Mouse (Mus musculus): ENCODE measurements around the gene Palm3.

Palm3 gene

DNA sequence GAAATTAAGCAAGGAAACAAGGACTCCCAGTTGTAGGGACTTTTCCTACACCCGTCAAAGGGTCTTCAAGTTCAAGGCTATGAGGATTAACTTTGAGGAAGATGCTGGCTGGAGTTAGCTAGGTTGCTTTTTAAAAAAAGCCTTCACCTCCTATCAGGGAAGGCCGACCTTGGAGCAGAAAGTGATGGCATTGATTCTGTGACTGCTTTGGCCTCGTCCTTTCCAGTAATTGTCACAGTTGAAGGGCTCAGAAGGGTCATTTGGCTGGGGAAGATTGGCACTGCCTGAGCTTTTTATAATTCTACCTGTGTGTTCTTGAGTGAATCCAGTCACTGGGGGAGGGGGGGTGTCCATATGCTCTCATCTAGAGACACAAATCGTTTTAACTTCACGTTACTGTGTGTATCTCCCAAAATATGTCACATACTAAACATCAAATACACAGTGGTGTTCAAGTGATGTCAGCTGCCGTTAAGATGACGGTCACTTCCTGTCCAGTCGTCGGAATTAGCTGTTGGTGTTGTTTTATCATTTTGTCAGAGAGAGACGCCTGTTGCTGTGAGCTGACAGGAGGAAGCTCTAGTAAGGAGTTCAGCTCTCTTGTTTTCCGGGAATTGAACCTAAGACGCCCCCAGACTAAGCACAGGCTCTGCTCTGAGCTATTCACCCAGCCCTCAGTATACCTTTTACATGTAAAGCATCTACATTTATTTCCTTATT lies 47.2 kb downstream of the Palm3 start:
- DNase-seq: no peak

DNA sequence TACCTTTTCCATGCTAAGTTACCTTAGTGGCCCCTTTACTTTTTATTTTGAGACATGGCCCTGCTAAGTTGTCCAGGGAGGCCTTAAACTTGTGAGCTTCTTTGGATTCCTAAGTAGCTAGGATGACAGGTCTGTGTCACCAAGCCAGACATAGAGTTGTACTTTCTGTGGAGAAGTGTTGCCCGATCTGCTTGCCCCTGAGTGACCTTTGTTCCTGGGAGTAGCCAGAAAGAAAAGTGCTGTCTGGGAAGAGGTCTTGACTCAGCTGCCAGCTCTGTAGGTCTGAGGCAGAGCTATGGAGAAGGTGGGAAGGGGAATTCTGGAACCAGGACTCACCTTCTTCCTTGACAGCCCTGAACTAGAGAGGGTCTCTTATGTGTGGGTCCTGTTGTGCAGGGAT lies 47.9 kb downstream of the Palm3 start:
- DNase-seq: no peak

DNA sequence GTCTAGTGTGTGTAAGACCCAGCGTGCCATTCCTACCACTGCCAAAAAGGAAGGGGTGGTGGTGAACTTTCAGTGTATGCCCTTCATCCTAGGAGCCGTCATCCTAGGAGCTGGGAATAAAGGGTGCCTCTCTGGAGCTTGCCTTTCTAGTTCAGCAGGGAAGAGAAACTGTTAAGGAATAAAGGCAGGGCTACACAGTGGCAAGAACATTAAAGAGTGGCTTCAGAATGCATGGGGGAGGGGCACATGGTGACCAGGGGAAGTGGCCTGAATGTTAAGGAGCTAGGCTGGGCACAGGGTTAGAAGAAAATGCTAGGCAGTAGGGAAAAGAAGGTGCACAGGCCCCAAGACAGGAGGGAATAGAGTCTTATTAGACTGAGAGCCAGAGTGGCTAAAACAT lies 48.5 kb downstream of the Palm3 start:
- DNase-seq: no peak

DNA sequence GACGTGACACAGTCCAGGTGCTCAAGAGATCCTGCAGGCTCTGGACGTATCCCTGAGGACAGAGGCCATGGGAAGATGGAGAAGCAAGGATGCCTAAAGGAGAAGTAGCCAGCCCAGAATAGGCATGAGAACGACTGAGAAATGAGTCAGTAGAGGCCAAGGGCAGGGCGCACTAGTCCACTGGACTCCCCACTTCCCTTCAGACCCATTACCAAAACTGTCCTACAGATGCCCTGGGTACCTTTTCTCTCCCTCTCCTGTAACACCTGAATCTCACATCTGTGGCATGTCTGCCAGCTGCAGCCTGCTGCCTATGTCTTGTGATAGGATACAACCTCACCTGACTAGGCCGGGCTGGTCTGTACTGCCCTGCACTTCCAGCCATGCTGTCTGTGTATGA lies 49.0 kb downstream of the Palm3 start:
- DNase-seq: no peak

DNA sequence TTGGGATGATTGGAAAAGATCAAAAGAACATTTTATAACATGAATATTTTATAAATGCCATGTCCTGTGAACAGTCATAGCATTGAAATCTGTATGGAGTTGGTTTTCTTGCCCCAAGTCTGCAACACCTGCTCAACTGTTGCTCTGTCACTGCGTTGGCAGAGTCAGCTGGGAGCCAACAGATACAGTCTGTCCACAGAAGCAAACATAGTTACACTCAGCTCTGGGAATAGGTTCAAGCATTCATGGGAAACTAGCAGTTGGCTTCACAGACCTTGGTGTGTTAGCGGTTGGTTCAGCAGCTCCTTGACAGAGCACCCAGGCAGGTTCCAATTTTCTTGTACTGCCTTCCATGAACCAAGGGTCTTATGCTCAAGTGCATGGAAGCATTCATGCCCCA lies 49.4 kb downstream of the Palm3 start:
- DNase-seq: no peak

DNA sequence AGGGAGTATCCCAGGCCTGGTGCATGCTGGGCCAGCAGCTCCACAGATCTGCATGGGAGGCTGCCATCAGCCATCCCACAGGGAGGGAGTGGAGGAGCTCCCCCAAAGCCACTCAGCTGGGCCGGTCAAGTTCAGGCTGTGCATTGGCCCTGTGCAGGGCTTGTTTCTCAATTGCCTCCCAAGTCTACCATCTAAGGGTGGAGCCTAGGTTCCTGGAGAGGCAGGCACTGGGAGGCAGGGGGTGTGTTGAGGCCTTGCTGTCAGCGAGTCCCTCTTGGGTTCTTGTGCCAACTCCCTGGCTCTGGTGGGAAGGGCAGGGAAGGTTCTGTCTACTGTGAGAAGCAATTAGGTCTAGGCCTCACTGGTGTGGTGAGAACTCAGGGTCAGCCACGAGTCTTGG lies 50.6 kb downstream of the Palm3 start:
- DNase-seq: no peak

DNA sequence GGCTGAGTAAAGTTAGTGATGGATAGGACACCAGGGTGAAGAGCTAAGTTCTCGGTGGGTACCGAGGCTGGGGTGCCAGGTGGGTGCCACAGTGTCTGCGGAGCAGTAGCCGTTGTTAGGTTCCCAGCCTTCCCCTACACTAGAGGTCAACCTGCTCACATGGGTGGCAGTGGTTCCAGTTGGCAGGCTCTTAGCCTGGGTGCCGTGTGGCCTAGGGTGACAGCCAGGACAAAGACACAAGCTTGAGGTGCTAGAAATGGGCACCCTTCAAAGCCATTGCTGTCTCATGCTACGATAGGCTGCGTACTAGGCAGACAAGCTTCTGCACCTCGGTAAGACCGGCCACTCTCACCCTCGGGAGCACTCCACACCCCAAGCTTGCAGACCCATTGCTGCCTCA lies 51.0 kb downstream of the Palm3 start:
- no peak for DNase-seq

DNA sequence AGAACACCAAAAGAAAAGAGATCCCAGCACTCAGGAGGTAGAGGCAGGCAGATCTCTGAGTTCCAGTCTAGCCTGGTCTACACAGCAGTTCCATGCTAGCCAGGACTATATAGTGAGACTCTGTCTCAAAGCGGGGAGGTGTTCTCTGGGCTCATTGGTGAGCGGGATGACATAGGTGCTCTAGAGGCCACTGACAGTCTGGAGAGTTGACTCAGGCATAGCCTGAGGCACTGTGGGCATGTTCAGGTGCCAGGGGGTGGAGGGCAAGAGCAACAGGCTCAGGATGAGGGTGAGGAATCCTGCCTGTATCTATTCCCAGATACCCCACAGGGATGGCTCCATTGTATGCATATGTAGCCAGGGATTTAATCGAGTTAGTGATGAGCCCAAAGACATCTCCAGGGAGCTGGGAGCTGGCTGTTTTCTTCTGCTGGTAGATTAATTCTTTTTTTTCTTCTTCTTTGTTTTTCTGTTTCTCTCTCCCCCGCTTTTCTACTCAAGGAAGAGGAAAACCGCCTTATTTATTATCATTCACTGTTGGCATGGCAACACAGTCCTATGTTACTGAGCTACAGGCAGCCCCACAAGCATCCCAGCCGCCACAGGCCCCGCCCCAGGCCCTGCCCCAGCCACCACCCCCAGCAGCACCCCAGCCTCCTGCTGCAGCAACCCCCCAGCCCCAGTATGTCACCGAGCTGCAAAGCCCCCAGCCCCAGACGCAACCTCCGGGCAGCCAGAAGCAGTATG lies 52.1 kb downstream of the Palm3 start:
- no peak for DNase-seq

DNA sequence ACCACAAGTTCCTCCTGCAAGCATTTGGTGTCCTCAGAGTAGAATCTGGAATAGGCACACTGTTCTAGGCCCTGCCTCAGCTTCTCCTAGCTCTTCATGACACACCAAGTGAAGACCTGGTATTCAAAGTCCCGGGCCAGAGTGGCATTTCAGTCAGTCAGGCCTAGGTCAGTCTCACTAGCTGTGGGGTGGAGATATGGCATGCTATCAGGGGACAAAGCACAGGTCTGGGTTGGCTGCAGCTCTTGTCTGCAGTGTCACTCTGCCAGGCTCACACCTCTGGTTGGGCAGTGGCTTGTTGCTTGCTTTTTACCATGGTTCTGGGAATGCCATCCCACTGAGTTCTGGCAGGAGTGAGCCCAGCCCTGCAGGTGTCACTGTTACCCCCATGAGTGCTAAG lies 55.1 kb downstream of the Palm3 start:
- DNase-seq: no peak

DNA sequence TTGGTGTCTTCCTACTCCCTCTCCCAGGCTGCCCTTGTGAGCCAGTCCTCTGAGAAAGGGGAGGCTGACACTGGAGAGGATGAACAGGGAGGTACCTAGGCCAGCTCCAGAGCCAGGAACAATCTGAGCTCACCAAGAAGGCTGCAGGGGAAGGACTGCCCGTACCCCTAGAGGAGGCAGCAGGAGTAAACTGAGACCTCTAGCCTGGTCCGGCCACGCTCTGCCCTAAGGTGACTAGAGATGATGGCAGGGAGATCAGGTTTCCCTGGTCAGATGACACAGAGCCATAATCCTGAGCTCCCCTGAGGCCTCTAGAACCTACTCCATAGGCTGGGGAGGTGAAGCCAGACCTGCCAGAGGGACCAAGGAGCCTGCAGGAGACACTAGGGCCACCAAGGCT lies 55.6 kb downstream of the Palm3 start:
- DNase-seq: no peak

DNA sequence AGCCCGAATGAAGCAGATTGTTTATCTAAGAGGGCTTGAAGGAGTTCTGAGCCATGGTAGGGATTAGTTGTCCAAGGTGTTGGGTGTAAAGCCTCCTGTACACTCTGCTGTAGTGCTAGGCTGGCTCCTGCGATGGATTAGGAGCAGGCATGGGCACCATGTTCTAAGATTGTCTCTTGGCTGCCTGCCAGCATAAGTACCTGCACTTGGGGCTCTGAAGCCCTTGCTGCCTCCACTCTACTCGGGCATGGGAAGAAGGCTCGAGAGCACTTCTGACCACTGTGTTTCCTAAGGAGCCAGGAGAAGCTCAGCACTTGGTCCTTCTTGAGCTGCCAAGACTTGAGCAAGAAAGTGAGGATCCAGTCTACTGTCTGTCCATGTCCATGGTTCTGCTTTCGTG lies 57.9 kb downstream of the Palm3 start:
- peak; percentile 27 for DNase-seq

Measured in retina, postnatal 1 day (tissue).